ENCODE assay signal across 10 mouse cellular contexts in the genomic region with DNA sequence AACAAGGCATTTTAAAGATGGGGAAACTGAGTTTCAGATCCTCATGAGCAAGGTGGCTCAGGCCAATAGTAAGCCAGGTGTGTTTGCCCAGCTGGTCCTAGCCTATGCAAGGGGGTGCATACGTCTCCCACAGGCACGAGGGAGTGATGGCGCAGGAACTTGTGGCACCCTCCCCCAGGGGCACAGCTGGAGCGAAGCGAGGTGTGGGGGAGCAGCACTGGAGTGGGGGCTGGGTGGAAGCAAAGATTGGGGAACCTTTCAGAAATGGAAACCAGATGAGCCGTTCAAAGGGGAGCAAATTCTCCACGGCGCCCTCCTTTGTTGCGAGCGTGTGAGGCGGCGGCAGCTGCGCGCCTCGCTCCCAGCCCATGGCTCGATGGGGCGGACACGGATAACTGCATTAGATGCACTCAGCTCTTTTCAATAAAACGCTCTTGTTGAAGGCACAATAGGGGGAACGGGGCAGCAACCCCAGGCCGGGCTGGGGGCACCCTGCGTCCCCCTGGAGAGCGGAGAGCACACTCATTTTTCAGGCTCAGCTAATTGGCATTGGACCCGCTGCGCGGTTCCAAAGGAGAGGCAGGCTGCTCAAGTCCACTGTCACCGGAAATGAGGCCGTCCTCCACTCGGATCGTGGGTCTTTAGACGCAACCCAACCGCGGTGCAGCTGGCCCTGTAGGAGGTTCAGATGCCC. TPM values are rescaled to one million over a fixed set of nuclear protein-coding genes. Genes with fewer than 3 reads are reported as not detected.
DNase-seq lines count a peak whose midpoint lies in the region; ATAC-seq lines count a peak whose summit lies in the region.
"Had no signal": no experiment of that assay in that cellular context is flagged by ENCODE, and none has a peak within 500 bp of the region (broad histone marks: within the 10 kb centered on the region; RNA-seq: fewer than 3 reads in every experiment).

No protein-coding gene starts in this region.

- H3K4me2 ChIP-seq in hindbrain, embryonic 13.5 days = peak overlapping the region; percentile 52
- peak overlapping the region; percentile 41 for H3K4me2 ChIP-seq in midbrain, embryonic 15.5 days

- H3K27me3 ChIP-seq in hindbrain, embryonic 13.5 days = 0 out of 2 replicates have a peak, but pooled peaks cover 14% of the 10 kb centered on the region
- H3K27me3 ChIP-seq in midbrain, embryonic 15.5 days (replicated peaks) = no peaks in the 10 kb centered on the region

- intact Hi-C loops in heart, postnatal 10 days (cut with DNase I) = no loop called here

- H3K27ac ChIP-seq in hindbrain, embryonic 13.5 days = no peak overlapping the region
- H3K27ac ChIP-seq in midbrain, embryonic 15.5 days = no peak overlapping the region

- H3K9ac ChIP-seq in hindbrain, embryonic 13.5 days = peak overlapping the region; percentile 53
- H3K9ac ChIP-seq in midbrain, embryonic 15.5 days = no peak overlapping the region

- peak; percentile 72 for DNase-seq in heart, adult 11 months
- no peak for DNase-seq in heart, postnatal 10 days
- peak; percentile 54 for DNase-seq in R1 (ENCODE audit: low read depth, low spot score)
- no peak for DNase-seq in layer of hippocampus, postnatal 14 days (ENCODE audit: low spot score in 2 of 2)
- no peak for DNase-seq in lung, postnatal 14 days
- DNase-seq in lung, postnatal 10 days = no peak

- H3K36me3 ChIP-seq in hindbrain, embryonic 13.5 days = no peaks in the 10 kb centered on the region
- no peaks in the 10 kb centered on the region for H3K36me3 ChIP-seq in midbrain, embryonic 15.5 days (replicated peaks)

- 3% methylated on average over 33 of the region's 33 CpGs for WGBS in hindbrain, embryonic 13.5 days
- 3% methylated on average over 33 of the region's 33 CpGs for WGBS in midbrain, embryonic 15.5 days

- H3K4me3 ChIP-seq in hindbrain, embryonic 13.5 days = peak overlapping the region; percentile 25
- peak overlapping the region; percentile 27 for H3K4me3 ChIP-seq in midbrain, embryonic 15.5 days

- H3K9me3 ChIP-seq in hindbrain, embryonic 13.5 days = no peaks in the 10 kb centered on the region; the same call in 1 of the 2 replicates
- no peaks in the 10 kb centered on the region for H3K9me3 ChIP-seq in midbrain, embryonic 15.5 days

- peak; percentile 63; the same call in 1 of the 2 replicates for ATAC-seq in hindbrain, embryonic 13.5 days (ENCODE audit: low FRiP score)
- ATAC-seq in midbrain, embryonic 15.5 days (replicated peaks) = peak; percentile 75

- peaks cover 26% of the 10 kb centered on the region for H3K4me1 ChIP-seq in hindbrain, embryonic 13.5 days (replicated peaks)
- peaks cover 7% of the 10 kb centered on the region for H3K4me1 ChIP-seq in midbrain, embryonic 15.5 days

RNA-seq across cellular contexts. Expression of a gene that starts 27.9 kb away (rescaled TPM):
- total RNA-seq in heart, postnatal 10 days (2021) = 1 to 10 TPM; 7.0 to 7.1 TPM
- 20.5 and 21.4 TPM in 2 replicates for polyA plus RNA-seq in hindbrain, embryonic 13.5 days (2015; fragmentation: Nextera tagmentation; extraction: Ambion mirVana)
- polyA plus RNA-seq in midbrain, embryonic 15.5 days (2015; fragmentation: Nextera tagmentation; extraction: Ambion mirVana) = 27.8 and 29.9 TPM in 2 replicates
- 1 to 10 TPM; 8.3 to 8.7 TPM for total RNA-seq in layer of hippocampus, postnatal 14 days (2021)

RNA-seq across cellular contexts. Expression of a gene that starts 30.2 kb away (rescaled TPM):
- total RNA-seq in heart, postnatal 10 days (2021) = not detected
- polyA plus RNA-seq in hindbrain, embryonic 13.5 days (2015; fragmentation: Nextera tagmentation; extraction: Ambion mirVana) = 0.21 and 0.76 TPM in 2 replicates
- 0.50 and 0.66 TPM in 2 replicates for polyA plus RNA-seq in midbrain, embryonic 15.5 days (2015; fragmentation: Nextera tagmentation; extraction: Ambion mirVana)
- not detected for total RNA-seq in layer of hippocampus, postnatal 14 days (2021)
- polyA plus RNA-seq: C2C12; gonadal fat pad, adult 2 months had no signal

RNA-seq across cellular contexts. Expression of a gene that starts 53.4 kb away (rescaled TPM):
- total RNA-seq in heart, postnatal 10 days (2021) = 100 to 1,000 TPM; 247 to 319 TPM
- 479 and 495 TPM in 2 replicates for polyA plus RNA-seq in hindbrain, embryonic 13.5 days (2015; fragmentation: Nextera tagmentation; extraction: Ambion mirVana)
- 404 and 430 TPM in 2 replicates for polyA plus RNA-seq in midbrain, embryonic 15.5 days (2015; fragmentation: Nextera tagmentation; extraction: Ambion mirVana)
- 100 to 1,000 TPM; 355 to 387 TPM for total RNA-seq in layer of hippocampus, postnatal 14 days (2021)

Comparison
In these comparisons a context has a peak if more than half of its experiments do, and no peak if none do; other contexts are left out.
1. DNase-seq: peak in heart, adult 11 months (single experiment) and R1 (single experiment); none in heart, postnatal 10 days (0 of 2), layer of hippocampus, postnatal 14 days (0 of 2), lung, postnatal 14 days (single experiment) and lung, postnatal 10 days (single experiment).